Mouse (Mus musculus) adrenal gland, postnatal 14 days (tissue): ENCODE measurements at regions not wholly inside any gene's neighbourhood (a gene's known extent, or its start where the extent isn't known, plus 50 kb on each side); places are given as distances from the start of the nearest gene placed in this dataset.

Experiments used
- DNase-seq: peaks from one replicate; pipeline ENCODE4 v3.0.0; 2021; ENCODE audit warnings: mixed read lengths

DNA sequence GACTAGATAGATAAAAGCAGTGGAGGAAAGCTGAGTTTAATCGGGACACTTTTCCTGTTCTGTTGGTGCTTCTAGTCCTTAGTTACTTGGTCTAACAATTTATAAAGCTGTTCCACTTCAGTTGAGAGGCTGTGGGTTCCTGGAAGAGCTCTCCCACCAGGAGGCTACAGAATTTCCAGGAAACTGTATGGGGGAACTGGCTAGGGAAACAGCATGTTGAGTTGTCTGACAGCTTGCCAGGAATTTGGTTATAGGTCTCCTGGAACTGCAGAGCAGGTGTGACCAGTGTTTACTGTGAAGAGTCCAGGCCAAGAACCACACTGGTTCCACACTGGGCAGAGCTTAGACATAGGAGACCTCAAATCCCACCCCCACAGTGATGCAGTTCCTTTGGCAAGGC lies 65.0 kb upstream of the Pik3cg start:
- DNase-seq, result no peak

DNA sequence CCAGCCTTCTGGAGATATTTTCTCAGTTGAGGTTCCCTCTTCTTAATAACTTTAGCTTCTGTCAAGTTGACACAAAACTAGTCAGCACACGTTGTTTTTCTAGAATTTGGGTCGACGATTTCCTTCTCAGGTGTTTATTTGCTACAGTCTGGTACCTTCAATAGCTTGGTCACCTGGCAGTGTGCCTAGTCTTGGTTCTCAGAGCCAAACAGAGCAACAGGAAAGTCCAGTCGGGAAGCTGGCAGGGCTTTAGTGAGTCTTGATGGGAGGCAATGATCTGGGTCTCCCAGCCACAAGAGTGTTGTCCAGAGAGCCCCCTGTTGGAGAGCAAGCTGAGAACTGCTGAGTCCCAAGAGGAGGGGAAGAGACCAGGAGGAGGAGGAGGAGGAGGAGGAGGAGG lies 71.4 kb upstream of the Pik3cg start:
- no peak for DNase-seq

DNA sequence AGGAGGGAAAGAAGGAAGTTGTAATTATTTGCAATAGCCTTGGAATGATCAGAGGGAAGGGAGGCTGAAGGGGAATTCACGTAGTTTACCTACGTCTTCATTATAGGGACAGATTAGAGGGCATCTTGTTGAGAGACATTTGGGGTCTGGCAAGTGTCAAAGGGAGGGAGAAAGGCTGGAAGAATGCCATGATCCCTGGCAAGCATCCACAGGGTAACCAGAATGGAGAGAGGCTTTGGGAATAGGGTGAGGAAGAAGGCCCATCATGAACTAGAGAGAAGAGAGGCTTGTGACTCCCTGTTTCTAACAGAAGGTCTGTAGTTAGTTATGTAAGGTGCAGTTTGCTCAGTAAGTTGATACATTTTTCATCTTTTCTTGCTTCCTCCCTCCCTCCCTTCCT lies 71.8 kb upstream of the Pik3cg start:
- DNase-seq, result no peak

DNA sequence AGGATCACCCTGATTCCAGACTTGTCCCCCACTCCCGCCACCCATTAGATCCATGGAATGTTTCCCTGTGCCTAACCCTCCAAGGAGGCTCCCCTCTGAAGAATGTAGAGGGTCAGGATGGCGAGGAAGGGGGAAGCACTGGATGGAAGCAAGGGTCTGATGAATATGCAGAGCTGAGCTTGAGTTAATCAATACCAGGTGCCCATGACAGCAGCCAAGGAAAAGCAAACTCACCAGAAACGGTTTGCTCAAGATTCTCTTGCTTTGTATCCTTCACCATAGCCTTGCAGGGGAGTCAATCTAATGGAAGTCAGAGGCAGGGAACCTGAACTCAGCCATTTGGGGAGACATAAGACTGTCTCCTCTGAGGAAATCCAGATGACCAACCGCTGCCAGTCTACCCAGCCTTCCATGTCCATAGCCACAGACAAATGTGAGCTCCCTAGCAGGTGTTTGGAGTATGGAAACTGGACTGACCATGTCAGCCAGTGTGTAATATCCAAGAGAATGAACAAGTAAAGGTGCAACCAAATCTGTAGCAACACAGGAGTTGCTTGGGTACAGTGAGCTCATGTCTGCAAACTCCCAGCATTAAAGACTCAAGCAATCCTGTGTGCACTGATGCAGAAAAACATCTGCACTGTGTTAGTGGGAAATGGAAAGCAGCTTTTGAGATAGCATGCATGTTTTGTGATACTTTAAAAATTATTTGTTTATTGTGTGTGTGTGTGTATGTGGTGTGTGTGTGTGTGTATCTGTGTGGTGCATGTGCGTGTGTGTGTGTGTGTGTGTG lies 74.1 kb upstream of the Pik3cg start:
- DNase-seq, result no peak

DNA sequence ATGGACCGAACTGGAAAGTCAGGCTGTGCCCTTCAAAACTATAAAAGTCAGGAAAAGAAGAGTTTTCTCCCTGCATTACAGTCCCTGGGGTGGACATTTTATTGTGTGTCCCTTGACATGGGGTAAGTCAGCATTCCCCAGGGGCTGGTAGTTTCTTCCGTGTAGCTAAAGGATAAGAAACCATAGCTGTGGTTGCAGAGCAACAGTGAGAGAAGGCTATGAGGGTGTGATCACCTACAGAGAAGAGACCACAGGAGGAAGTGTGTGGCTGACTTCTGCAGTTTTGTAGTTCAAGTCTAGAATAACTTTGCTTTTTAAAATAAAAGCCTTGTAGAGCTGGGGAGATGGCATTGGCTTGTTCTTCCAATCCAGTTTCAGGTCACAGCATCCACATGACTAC lies 76.6 kb upstream of the Pik3cg start:
- no peak for DNase-seq

DNA sequence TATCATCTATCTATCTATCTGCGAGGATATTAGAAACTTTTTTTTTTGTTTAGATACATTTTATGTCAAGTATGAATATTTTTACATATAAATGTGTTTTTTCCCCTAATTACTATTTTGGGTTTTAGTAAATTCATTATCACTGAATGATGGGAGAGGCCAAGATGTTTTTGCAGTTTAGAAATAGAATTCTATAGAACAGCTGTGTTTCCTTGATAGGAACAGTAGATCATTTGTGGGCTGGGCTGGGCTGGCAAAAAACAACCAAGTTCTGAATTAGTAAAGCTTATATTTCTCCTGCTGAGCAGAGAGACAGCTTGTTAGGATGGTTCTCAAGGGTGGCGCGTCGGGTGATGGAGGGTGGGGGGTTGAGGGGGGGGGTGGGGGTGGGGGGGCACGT lies 78.2 kb upstream of the Pik3cg start:
- DNase-seq, result no peak

DNA sequence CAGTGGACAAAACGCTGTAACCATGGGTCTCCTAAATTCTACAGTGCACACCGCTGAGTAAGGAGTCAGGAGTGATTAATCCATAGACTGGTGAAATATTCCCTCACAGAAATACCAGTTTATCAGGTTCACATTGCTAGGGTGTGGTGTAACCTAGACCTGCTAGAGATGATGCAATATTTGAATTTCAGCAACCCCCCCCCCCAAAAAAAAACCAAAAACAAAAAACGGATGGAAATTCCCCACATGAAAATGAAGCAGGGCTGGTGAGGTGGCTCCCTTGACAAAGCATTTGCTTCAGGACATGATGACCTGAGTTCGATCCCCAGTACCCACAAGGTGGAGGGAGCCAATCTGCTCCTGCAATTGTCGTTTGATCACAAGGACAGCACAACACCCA lies 82.7 kb upstream of the Pik3cg start:
- no peak for DNase-seq

DNA sequence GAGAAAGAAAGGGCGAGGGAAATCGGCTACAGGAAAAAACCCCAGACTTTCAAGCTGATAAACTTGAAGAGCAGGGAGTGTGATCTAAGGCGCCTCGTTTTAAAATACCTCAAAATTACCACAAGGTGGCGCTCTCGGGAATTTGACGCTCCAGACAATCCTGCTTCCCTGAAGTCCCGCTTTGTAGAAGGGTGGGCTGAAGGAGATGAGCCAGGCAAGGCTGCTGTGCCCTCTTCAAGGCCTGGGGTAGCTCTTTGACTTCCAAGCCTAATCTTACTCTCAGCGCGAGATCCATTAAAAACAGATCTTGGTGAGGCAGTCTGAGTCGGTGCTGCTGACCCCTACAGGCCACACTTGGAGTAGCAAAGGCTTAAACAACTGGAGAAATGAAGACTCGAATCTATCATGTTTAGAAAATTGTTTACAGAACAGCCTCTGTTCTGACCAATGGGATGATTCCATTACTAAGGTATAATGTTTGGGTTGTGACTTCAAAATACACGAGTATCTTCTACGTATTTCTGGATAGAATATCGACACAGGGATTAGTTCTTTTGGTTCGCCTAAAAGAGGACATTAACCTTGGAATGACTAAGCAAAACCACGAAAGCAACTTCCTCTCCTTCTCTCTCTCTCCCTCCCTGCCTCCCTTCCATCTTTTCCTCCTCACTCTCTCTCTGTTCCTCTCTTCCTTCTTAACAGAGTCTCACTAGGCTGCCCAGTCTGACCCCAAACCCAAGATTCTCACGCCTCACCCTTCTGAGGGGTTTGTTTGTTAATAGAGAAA lies 83.7 kb upstream of the Pik3cg start:
- DNase-seq, result peak; percentile 67

DNA sequence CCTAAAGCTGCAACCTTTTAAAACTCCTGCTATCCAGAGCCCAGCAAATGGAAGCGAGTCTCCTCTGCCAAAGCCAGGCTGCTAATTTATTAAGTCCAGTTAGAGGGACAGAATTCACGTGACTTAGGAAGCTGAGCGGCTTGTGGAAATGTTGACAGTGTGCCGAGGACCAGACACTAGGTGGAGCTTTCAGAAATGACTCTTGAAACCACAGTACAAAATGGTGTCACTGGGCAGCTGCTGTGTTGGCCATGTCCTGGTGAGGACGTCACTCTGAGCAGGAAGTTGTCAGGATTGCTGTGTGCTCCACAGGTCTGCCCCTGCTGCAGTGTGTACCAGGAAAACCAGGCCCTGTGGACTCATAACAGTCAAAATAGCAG lies 84.3 kb upstream of the Pik3cg start:
- peak; percentile 43 for DNase-seq

DNA sequence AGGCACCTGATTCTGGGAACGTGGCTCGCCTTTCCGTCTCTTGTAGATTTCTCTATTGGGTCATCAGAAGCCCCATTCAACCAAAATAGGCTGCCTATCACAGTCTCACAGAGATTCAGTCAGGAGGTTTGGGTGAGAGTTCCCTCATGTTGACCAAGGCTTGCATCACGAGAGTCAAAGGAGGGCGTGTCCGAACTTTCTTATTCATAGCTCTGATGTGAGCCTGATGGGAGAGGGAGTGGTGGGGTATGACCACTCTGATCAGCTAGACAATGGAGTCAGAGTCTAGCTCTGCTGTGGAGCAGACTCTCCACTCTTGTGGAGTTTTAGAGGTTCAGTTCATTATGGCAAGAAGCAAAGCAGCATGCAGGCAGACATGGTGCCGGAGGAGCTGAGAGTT lies 81.1 kb upstream of the Ccdc71l start:
- DNase-seq, result no peak

DNA sequence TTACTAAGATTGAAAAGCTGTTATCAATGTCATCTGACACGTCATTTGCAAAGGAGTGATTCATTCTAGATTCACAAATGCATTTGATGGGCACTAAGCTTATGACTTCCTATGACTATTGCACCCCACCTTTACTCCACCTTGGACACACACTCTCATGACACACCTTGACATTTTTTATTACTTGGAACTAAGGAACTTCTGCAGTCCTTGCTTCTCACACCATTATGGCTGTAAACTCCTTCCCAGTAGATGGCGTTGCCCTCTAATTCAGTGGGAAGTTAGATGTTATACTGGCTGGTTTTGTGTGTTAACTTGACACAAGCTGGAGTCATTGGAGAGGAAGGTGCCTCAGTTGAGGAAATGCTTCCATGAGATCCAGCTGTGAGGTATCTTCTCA lies 78.8 kb upstream of the Ccdc71l start:
- DNase-seq, result no peak

DNA sequence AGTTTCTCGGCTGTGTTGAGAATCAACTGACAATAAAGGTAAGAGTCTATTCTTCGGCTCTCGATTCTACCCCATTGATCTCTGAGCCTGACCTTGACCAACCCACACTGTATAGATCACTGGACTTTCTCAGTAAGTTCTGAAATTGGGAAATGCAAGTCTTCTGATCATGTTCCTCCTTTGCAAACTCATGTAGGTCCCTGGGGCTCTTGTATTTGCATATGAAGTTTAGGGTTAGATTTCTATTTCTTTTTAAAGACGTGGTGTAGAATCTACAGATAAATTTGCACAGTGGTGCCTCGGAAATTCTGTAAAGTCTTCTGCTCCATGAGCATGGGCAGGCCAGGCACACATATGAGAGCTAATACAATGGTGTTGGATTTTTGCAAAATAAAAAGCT lies 72.8 kb upstream of the Ccdc71l start:
- no peak for DNase-seq

DNA sequence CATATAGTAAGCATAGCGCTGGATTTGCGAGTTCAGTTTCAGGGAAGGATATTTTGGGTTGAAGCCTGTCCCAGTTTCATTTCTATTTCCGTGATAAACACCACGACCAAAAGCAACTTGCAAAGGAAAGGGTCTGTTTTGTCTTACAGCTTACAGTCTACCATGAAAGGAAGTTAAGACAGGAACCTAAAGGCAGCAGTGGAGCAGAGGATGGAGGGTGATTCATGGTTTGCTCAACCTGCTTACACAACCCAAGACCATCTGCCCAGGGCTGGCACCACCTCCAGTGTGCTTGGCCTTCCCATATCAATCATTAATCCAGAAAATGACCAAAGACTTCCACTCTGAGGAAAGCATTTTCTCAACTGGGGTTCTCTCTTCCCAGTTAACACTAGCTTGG lies 72.2 kb upstream of the Ccdc71l start:
- no peak for DNase-seq

DNA sequence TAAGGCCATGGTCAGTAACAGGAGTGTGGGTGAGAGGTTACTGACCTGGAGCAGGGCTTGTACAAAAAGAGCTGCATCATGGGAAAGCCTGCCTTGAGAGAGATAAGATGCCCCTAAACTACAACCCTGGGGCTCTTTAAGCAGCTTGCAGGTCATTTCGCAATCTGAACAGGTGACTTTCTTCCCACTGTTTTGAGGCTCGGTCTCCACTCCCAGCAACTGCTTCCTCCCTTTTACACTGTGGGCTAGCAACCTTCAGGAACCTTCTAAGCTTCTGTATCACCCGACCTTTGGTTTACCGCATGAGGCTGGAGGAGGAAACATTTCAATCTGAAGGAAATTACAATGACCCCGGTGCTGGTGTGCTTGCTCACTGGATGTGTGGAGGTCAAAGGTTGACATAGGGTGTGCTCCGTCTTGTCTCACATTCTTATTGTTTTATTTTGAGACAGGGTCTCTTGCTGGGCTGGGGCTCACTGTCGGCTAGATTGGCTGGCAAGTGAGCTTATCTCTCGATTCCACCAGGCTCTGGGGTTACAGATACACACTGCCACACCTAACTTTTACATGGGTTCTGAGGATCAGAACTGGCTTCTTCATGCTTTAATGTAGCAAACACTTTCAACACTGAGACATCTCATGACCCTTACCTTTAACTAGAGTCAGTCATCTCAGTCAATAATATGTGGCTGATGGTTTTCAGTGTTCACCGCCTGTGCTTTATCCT lies 71.1 kb upstream of the Ccdc71l start:
- no peak for DNase-seq

DNA sequence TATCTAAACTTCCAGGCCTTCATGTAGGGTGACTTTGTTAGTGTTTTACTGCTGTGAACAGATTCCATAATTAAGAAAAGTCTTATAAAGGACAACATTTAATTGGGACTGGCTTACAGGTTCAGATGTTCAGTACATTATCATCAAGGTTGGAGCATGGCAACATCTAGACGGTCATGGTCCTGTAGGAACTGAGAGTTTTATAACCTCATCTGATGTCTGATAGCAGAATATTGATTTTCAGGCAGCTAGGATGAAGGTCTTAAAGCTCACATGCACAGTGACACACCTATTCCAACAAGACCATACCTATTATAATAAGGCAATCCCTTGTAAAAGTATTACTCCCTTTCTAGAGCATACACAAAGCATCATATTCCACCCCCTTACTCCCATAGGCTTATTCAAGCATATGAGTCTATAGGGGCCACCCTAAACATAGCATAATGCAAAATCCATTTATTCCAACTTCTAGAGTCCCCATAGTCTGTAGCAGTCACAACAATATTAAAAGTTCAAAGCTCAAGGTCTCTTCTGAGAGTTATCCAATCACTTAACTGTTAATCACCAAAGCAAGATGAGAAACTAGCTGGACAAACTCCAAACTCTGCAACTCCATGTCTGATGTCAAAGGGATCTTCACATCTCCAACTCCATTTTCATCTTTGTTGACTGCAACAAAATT lies 63.3 kb upstream of the Ccdc71l start:
- no peak for DNase-seq
